Mouse (Mus musculus) adipocyte (in vitro differentiated cells): ENCODE data around the gene Car14.
"Not testable (repeated sequence)": the region's sequence is repeated elsewhere in the genome, so short reads cannot be mapped to it uniquely, and the experiment has no call there.

Experiments
- DNase-seq: peaks from one replicate; pipeline ENCODE4 v3.0.0-alpha.2; 2016; ENCODE audit warnings: low spot score

Gene Car14

GRCm38 (mm10) chr3:95904568-95904967, at the start of gene Car14:
Gene Car14 (minus strand): TSS chr3:95904691.
- no peak for DNase-seq

- no peak for DNase-seq
Observed at GRCm38 (mm10) chr3:95953522-95953921, 49.0 kb upstream of the Car14 start.

GRCm38 (mm10) chr3:95953023-95953422, 48.5 kb upstream of the Car14 start:
- DNase-seq, result no peak

- not testable (repeated sequence) for DNase-seq
Observed at GRCm38 (mm10) chr3:95951566-95951965, 47.1 kb upstream of the Car14 start.

GRCm38 (mm10) chr3:95950763-95951551, 46.5 kb upstream of the Car14 start:
- peak; percentile 87 for DNase-seq

GRCm38 (mm10) chr3:95948325-95948724, 43.8 kb upstream of the Car14 start:
- DNase-seq, result no peak

- DNase-seq, result no peak
Observed at GRCm38 (mm10) chr3:95945731-95946240, 41.3 kb upstream of the Car14 start.

- no peak for DNase-seq
Observed at GRCm38 (mm10) chr3:95944742-95945141, 40.3 kb upstream of the Car14 start.

- no peak for DNase-seq
Observed at GRCm38 (mm10) chr3:95943226-95943625, 38.7 kb upstream of the Car14 start.

GRCm38 (mm10) chr3:95942749-95943148, 38.3 kb upstream of the Car14 start:
- DNase-seq, result no peak

GRCm38 (mm10) chr3:95938835-95939234, 34.3 kb upstream of the Car14 start:
- DNase-seq, result no peak

- DNase-seq, result no peak
Observed at GRCm38 (mm10) chr3:95938217-95938616, 33.7 kb upstream of the Car14 start.

GRCm38 (mm10) chr3:95934448-95934847, 30.0 kb upstream of the Car14 start:
- DNase-seq, result no peak

GRCm38 (mm10) chr3:95933111-95933750, 28.7 kb upstream of the Car14 start:
- DNase-seq, result no peak

- no peak for DNase-seq
Observed at GRCm38 (mm10) chr3:95932566-95932965, 28.1 kb upstream of the Car14 start.

GRCm38 (mm10) chr3:95932157-95932556, 27.7 kb upstream of the Car14 start:
- DNase-seq, result no peak

GRCm38 (mm10) chr3:95931471-95931870, 27.0 kb upstream of the Car14 start:
- DNase-seq, result no peak

GRCm38 (mm10) chr3:95930471-95930789, 25.9 kb upstream of the Car14 start:
- no peak for DNase-seq

- DNase-seq, result peak; percentile 32
Observed at GRCm38 (mm10) chr3:95929581-95930470, 25.3 kb upstream of the Car14 start.

GRCm38 (mm10) chr3:95928658-95929503, 24.4 kb upstream of the Car14 start, which contains the start of gene Anp32e:
Gene Anp32e (plus strand): TSS chr3:95929246.
- peak; percentile 100 for DNase-seq

- DNase-seq, result no peak
Observed at GRCm38 (mm10) chr3:95928261-95928657, 23.8 kb upstream of the Car14 start.
